Mouse (Mus musculus): ENCODE results near the gene Prex1. TPM values are rescaled to one million over a fixed set of nuclear protein-coding genes. Genes with fewer than 3 reads are reported as not detected.

Prex1 gene
- polyA plus RNA-seq, 1 experiment = 38.8 TPM

- Histone ChIP-seq H3K4me3 (replicated peaks; ENCODE audit: control insufficient read depth, low read depth, low read length) (no peak overlapping the region), H3K4me1 (ENCODE audit: control insufficient read depth, insufficient read depth, low read length) (no peaks in the 10 kb centered on the region), H3K27ac (ENCODE audit: control insufficient read depth, insufficient read depth, low read depth, low read length, poor library complexity) (no peak overlapping the region)
- WGBS = 92% methylated on average over 21 of the region's 21 CpGs
- TF ChIP-seq CTCF (IDR thresholded peaks at IDR 0.05; ENCODE audit: control insufficient read depth, insufficient read depth, low read length) (no peak), POLR2A (IDR thresholded peaks at IDR 0.05; ENCODE audit: borderline replicate concordance, control insufficient read depth, low read depth, low read length) (no peak)
Observed at GRCm38 (mm10) chr2:166581881-166582583, 131.6 kb downstream of the Prex1 start.

DNA sequence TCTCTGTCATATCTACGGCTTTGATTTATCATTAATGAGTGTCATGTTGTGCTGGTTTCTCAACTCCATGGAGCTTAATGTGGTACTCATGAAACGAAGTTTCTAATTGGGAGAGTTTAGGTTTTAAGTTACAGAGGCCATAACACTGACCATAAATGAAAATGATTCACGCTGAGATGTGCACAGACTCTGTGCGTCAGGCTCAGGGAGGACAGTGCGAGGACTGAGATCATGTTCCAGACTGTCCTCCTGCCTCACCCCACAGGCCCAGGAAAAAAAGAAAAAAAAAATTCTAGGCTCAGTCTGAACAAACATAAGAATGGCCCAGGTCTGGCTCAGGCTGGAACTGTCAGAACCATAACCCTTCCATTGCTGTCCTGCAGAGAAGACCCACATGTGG, 133.8 kb downstream of the Prex1 start:
- no peak for TF ChIP-seq POLR2A (IDR thresholded peaks at IDR 0.05; ENCODE audit: borderline replicate concordance, control insufficient read depth, low read depth, low read length)
- TF ChIP-seq CTCF (IDR thresholded peaks at IDR 0.05; ENCODE audit: control insufficient read depth, insufficient read depth, low read length) = no peak
- H3K4me3 ChIP-seq (replicated peaks; ENCODE audit: control insufficient read depth, low read depth, low read length) = no peak overlapping the region
- WGBS = 93% methylated on average over 5 of the region's 5 CpGs
- H3K4me1 ChIP-seq (ENCODE audit: control insufficient read depth, insufficient read depth, low read length) = no peaks in the 10 kb centered on the region
- no peak overlapping the region for H3K27ac ChIP-seq (ENCODE audit: control insufficient read depth, insufficient read depth, low read depth, low read length, poor library complexity)

DNA sequence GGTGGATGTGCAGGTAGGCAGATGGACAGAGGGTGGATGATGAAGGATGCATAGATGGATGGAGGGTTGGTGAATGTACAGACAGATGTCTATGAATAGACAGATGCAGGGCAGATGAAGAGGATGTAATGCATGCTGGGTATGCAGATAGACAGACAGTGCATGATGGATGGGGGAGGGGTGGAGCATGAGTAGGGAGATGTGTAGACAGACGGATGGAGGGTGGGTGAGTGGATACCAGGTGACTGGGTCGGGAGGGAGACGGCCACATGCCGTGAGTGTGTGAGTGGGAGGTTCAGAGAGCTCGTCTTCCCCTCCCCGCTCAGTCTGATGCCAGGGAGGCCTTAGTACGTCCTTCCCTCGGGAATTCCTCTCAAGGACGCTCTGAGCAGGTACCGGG, 134.3 kb downstream of the Prex1 start:
- H3K4me3 ChIP-seq (replicated peaks; ENCODE audit: control insufficient read depth, low read depth, low read length) = no peak overlapping the region
- H3K4me1 ChIP-seq (ENCODE audit: control insufficient read depth, insufficient read depth, low read length) = no peaks in the 10 kb centered on the region
- WGBS = 92% methylated on average over 10 of the region's 10 CpGs
- H3K27ac ChIP-seq (ENCODE audit: control insufficient read depth, insufficient read depth, low read depth, low read length, poor library complexity) = no peak overlapping the region
- TF ChIP-seq CTCF (IDR thresholded peaks at IDR 0.05; ENCODE audit: control insufficient read depth, insufficient read depth, low read length) = no peak
- TF ChIP-seq POLR2A (IDR thresholded peaks at IDR 0.05; ENCODE audit: borderline replicate concordance, control insufficient read depth, low read depth, low read length) = no peak

GRCm38 (mm10) chr2:166575419-166575818, 138.2 kb downstream of the Prex1 start:
- TF ChIP-seq CTCF (IDR thresholded peaks at IDR 0.05; ENCODE audit: control insufficient read depth, insufficient read depth, low read length) = no peak
- 0 out of 2 replicates have a peak, but pooled peaks have one; percentile 15 for TF ChIP-seq POLR2A (IDR thresholded peaks at IDR 0.05; ENCODE audit: borderline replicate concordance, control insufficient read depth, low read depth, low read length)
- Histone ChIP-seq H3K4me3 (replicated peaks; ENCODE audit: control insufficient read depth, low read depth, low read length) (no peak overlapping the region), H3K27ac (ENCODE audit: control insufficient read depth, insufficient read depth, low read depth, low read length, poor library complexity) (no peak overlapping the region), H3K4me1 (ENCODE audit: control insufficient read depth, insufficient read depth, low read length) (no peaks in the 10 kb centered on the region)
- WGBS = 86% methylated on average over 16 of the region's 17 CpGs

GRCm38 (mm10) chr2:166574934-166575333, 138.7 kb downstream of the Prex1 start:
- Histone ChIP-seq H3K4me1 (ENCODE audit: control insufficient read depth, insufficient read depth, low read length) (no peaks in the 10 kb centered on the region), H3K27ac (ENCODE audit: control insufficient read depth, insufficient read depth, low read depth, low read length, poor library complexity) (no peak overlapping the region), H3K4me3 (replicated peaks; ENCODE audit: control insufficient read depth, low read depth, low read length) (no peak overlapping the region)
- WGBS = 35% methylated on average over 7 of the region's 7 CpGs
- TF ChIP-seq CTCF (IDR thresholded peaks at IDR 0.05; ENCODE audit: control insufficient read depth, insufficient read depth, low read length) (peak; percentile 84), POLR2A (IDR thresholded peaks at IDR 0.05; ENCODE audit: borderline replicate concordance, control insufficient read depth, low read depth, low read length) (no peak; the same call in 1 of the 2 replicates)

DNA sequence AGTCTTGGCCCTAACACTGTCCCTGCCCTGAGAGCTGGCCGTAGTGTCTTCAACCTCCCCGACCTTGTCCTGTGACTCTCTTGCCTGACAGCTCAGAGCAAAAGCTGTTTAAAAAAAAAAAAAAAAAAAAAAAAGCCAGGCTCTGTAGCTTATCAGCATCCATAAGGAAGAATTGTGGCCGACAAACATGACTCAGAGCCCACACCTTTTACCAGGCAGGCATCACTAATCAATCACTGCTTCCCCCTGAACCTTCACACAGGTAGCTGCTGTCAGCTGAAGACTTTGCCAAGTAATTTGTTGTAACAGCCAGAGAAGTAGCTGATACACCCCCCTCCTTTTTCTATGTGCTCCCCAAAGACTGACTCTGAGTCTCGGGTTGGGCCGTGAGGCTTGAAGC, 140.0 kb downstream of the Prex1 start:
- Histone ChIP-seq H3K4me3 (replicated peaks; ENCODE audit: control insufficient read depth, low read depth, low read length) (no peak overlapping the region), H3K4me1 (ENCODE audit: control insufficient read depth, insufficient read depth, low read length) (no peaks in the 10 kb centered on the region), H3K27ac (ENCODE audit: control insufficient read depth, insufficient read depth, low read depth, low read length, poor library complexity) (no peak overlapping the region)
- TF ChIP-seq POLR2A (IDR thresholded peaks at IDR 0.05; ENCODE audit: borderline replicate concordance, control insufficient read depth, low read depth, low read length) = no peak
- TF ChIP-seq CTCF (IDR thresholded peaks at IDR 0.05; ENCODE audit: control insufficient read depth, insufficient read depth, low read length) = no peak
- WGBS = 89% methylated on average over 5 of the region's 5 CpGs

DNA sequence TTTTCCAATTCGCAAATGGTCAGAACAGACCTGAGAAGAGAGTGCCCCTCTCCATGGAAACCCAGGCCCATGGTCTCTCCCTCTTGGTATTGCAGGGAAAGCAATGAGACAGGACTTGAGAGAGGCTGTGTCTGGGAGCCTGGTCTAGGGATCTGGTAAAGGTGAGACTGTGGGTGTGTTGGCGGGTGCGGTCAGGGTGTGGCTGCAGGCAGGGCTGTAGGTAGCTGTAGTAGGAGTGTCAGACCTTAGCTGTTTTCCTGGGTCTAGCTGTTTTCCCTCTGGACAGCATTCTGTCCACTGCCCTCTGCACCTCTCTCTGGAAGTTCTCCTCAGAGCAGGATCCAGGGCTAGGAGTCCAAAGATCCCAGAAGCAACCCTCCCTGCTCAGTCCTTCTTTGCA, 141.3 kb downstream of the Prex1 start:
- 97% methylated on average over 3 of the region's 3 CpGs for WGBS
- TF ChIP-seq POLR2A (IDR thresholded peaks at IDR 0.05; ENCODE audit: borderline replicate concordance, control insufficient read depth, low read depth, low read length) (no peak), CTCF (IDR thresholded peaks at IDR 0.05; ENCODE audit: control insufficient read depth, insufficient read depth, low read length) (no peak)
- no peaks in the 10 kb centered on the region for H3K4me1 ChIP-seq (ENCODE audit: control insufficient read depth, insufficient read depth, low read length)

DNA sequence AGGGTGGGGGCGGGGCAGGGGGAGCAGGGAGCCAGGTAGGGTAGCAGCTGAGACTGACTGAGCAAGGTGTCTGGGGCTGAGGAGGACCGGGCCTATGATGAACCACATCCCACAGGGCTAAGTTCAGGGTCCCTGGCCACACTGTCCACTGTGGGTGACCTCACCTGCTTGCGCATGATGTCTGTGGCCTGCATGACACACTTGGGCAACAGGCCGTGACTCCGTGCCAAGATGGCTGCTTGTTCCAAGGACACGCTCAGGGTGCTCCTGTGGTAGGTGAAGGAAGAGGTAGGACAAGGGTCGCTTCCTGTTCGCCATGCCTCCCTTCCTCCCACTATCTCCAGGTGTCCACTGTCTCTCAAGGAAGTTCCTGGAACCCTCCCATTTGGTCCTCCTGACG, 144.4 kb downstream of the Prex1 start:
- 73% methylated on average over 9 of the region's 9 CpGs for WGBS
- no peaks in the 10 kb centered on the region for H3K4me1 ChIP-seq (ENCODE audit: control insufficient read depth, insufficient read depth, low read length)
- TF ChIP-seq POLR2A (IDR thresholded peaks at IDR 0.05; ENCODE audit: borderline replicate concordance, control insufficient read depth, low read depth, low read length) = no peak
- no peak for TF ChIP-seq CTCF (IDR thresholded peaks at IDR 0.05; ENCODE audit: control insufficient read depth, insufficient read depth, low read length)
- H3K4me3 ChIP-seq (replicated peaks; ENCODE audit: control insufficient read depth, low read depth, low read length) = no peak overlapping the region
- H3K27ac ChIP-seq (ENCODE audit: control insufficient read depth, insufficient read depth, low read depth, low read length, poor library complexity) = no peak overlapping the region

More for the DNA sequence above, 141.3 kb downstream of the Prex1 start:
- Histone ChIP-seq H3K27ac (ENCODE audit: control insufficient read depth, insufficient read depth, low read depth, low read length, poor library complexity) (no peak overlapping the region), H3K4me3 (replicated peaks; ENCODE audit: control insufficient read depth, low read depth, low read length) (no peak overlapping the region)

Data from bone marrow, adult 2 months (tissue).